Mouse (Mus musculus): Measurements from ENCODE around the gene Map3k12. TPM values are rescaled to one million over a fixed set of nuclear protein-coding genes. Genes with fewer than 3 reads are reported as not detected.

The Map3k12 gene
- polyA plus RNA-seq, 1 experiment from 2014 or later = 10.0 TPM

DNA sequence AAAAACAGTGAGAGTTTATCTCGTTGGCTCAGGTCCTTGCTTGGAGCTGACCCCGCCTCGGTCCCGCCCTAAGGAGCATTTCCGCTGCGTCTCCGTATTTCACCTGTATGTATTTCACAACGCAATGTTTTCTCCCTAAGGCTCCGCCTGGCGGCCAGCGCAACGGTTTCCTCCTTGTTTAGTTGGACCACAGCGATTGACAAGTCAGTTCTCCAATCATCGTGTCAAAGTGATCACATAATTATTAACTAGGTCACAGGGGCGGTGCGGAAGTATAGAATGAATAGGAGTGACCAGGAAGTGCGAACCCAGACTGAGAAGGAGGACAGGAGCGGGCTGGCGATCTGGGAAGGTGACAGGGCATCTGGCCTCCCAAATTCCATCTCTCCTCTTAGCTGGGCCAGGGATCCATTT is 58.0 kb downstream of the Map3k12 start, which contains the start of gene Prr13:
Gene Prr13 (plus strand): TSS at position 125 of the 414 bp plus-strand sequence.
- under 1% methylated on average over 19 of the region's 19 CpGs for WGBS (ENCODE audit: insufficient replicate concordance)
- H3K4me3 ChIP-seq (ENCODE audit: low read depth, low read length) = peak within 1 kb of the TSS; percentile 56
- no peaks in the 10 kb centered on the region for H3K9me3 ChIP-seq (replicated peaks; ENCODE audit: control insufficient read depth, low read length)
- H3K36me3 ChIP-seq (ENCODE audit: control insufficient read depth, insufficient read depth, low read length) = 0 out of 2 replicates have a peak, but pooled peaks cover 2% of the 10 kb centered on the region
- peaks cover 11% of the 10 kb centered on the region; the same call in 1 of the 2 replicates for H3K4me1 ChIP-seq (ENCODE audit: control insufficient read depth, insufficient read depth, low read length)
- peak; percentile 75 for ATAC-seq (replicated peaks; ENCODE audit: insufficient number of reproducible peaks, low FRiP score, low TSS enrichment)
- peak within 1 kb of the TSS; percentile 65 for H3K9ac ChIP-seq (ENCODE audit: low read depth, low read length)
- peak within 1 kb of the TSS; percentile 75 for H3K4me2 ChIP-seq
- no peaks in the 10 kb centered on the region for H3K27me3 ChIP-seq (ENCODE audit: control insufficient read depth, insufficient read depth, low read length)
- H3K27ac ChIP-seq (ENCODE audit: low read depth, low read length) = peak within 1 kb of the TSS; percentile 75

DNA sequence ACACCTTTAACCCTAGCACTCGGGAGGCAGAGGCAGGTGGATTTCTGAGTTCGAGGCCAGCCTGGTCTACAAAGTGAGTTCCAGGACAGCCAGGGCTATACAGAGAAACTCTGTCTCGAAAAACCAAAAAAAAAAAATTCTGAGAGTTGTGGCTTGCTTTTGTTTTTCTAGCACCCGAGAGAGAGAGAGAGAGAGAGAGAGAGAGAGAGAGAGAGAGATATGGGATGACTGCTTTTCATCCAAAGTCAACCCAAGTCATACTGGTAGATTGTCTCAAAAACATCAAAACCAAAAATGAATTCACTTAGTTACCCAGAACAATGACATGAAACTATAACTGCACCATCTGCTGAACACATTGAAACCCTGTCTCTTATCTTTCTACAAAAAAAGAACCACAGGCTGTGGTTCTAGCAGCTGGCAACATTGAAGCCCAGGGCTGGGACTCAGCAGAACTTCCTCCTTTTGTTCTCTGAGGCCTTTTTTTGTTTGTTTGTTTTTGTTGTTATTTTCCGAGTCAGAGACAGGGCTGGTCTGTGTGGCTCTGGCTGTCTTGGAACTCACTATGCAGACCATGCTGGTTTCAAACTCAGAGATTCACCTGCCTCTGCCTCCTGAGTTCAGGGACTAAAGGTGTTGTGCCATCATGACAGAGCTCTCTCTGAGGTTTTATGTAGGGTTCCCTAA is 58.7 kb downstream of the Map3k12 start:
- Histone ChIP-seq H3K4me3 (ENCODE audit: low read depth, low read length) (peak overlapping the region; percentile 56), H3K4me2 (peak overlapping the region; percentile 75), H3K9me3 (replicated peaks; ENCODE audit: control insufficient read depth, low read length) (no peaks in the 10 kb centered on the region), H3K27ac (ENCODE audit: low read depth, low read length) (peak overlapping the region; percentile 74), H3K36me3 (ENCODE audit: control insufficient read depth, insufficient read depth, low read length) (0 out of 2 replicates have a peak, but pooled peaks cover 2% of the 10 kb centered on the region), H3K9ac (ENCODE audit: low read depth, low read length) (no peak overlapping the region), H3K27me3 (ENCODE audit: control insufficient read depth, insufficient read depth, low read length) (no peaks in the 10 kb centered on the region), H3K4me1 (ENCODE audit: control insufficient read depth, insufficient read depth, low read length) (peaks cover 11% of the 10 kb centered on the region; the same call in 1 of the 2 replicates)
- 61% methylated on average over 5 of the region's 5 CpGs for WGBS (ENCODE audit: insufficient replicate concordance)
- no peak for ATAC-seq (replicated peaks; ENCODE audit: insufficient number of reproducible peaks, low FRiP score, low TSS enrichment)

DNA sequence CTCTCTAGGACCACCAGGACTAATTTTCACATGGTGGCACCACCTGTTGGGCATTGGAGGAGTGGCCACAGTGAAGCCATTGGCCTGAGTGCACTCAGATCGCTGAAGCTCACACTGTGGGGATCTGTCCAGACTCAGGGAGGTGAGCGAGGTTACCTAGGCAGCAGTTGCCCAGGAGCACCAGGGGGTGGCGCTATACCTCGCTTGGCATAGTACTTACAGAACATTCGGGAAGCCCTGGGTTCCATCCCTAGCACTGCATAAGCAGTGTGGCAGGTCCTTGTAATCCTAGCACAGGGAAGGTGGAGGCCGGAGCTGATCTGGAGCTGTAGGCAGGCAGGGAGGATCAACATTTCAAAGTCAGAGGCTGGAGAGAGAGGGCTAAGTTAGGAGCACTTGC is 60.9 kb downstream of the Map3k12 start:
- H3K4me3 ChIP-seq (ENCODE audit: low read depth, low read length) = no peak overlapping the region
- no peak for ATAC-seq (replicated peaks; ENCODE audit: insufficient number of reproducible peaks, low FRiP score, low TSS enrichment)
- H3K4me2 ChIP-seq = no peak overlapping the region
- H3K4me1 ChIP-seq (ENCODE audit: control insufficient read depth, insufficient read depth, low read length) = peaks cover 9% of the 10 kb centered on the region; the same call in 1 of the 2 replicates
- H3K9ac ChIP-seq (ENCODE audit: low read depth, low read length) = no peak overlapping the region
- no peaks in the 10 kb centered on the region for H3K9me3 ChIP-seq (replicated peaks; ENCODE audit: control insufficient read depth, low read length)
- no peak overlapping the region for H3K27ac ChIP-seq (ENCODE audit: low read depth, low read length)
- WGBS (ENCODE audit: insufficient replicate concordance) = 34% methylated on average over 6 of the region's 6 CpGs
- no peaks in the 10 kb centered on the region for H3K36me3 ChIP-seq (ENCODE audit: control insufficient read depth, insufficient read depth, low read length)
- no peaks in the 10 kb centered on the region for H3K27me3 ChIP-seq (ENCODE audit: control insufficient read depth, insufficient read depth, low read length)

DNA sequence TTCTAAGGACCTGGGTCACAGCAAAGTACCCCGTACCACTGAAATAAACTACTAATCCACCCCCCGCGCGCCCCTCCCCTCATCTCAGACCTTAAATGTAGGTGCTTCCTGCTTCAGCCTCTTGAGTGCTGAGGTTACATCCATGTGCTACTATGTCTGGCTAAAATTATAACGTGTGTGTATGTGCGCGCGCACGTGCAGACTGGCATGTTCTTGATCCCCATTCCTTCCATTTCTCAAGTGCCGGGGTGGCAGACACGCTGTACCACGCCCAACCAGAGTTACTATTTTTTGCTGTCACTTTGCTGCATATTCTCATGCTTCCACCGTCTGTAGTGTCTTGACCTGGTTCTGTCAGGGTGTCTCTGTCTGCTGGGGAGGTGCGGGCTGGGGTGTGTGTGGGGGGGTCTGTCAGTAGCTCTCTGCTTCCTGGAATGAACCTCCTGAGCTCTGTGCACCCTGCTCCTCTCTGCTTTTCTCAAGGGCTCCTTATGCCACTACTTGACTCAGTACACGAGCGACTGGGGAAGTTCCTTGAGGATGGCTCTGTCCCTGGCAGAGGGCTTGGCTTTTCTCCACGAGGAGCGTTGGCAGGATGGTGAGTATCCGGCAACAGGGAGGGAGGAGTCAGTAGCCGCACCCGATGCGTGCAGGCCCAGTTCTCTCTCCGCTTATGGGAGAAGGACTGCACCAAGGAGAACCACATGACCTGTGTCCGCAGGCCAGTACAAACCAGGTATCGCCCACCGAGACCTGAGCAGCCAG is 65.0 kb downstream of the Map3k12 start:
- H3K4me2 ChIP-seq = no peak overlapping the region
- no peaks in the 10 kb centered on the region for H3K27me3 ChIP-seq (ENCODE audit: control insufficient read depth, insufficient read depth, low read length)
- H3K9me3 ChIP-seq (replicated peaks; ENCODE audit: control insufficient read depth, low read length) = no peaks in the 10 kb centered on the region
- WGBS (ENCODE audit: insufficient replicate concordance) = 75% methylated on average over 26 of the region's 26 CpGs
- H3K9ac ChIP-seq (ENCODE audit: low read depth, low read length) = no peak overlapping the region
- no peaks in the 10 kb centered on the region for H3K4me1 ChIP-seq (ENCODE audit: control insufficient read depth, insufficient read depth, low read length)
- ATAC-seq (replicated peaks; ENCODE audit: insufficient number of reproducible peaks, low FRiP score, low TSS enrichment) = no peak
- H3K27ac ChIP-seq (ENCODE audit: low read depth, low read length) = no peak overlapping the region
- H3K36me3 ChIP-seq (ENCODE audit: control insufficient read depth, insufficient read depth, low read length) = no peaks in the 10 kb centered on the region
- H3K4me3 ChIP-seq (ENCODE audit: low read depth, low read length) = no peak overlapping the region

DNA sequence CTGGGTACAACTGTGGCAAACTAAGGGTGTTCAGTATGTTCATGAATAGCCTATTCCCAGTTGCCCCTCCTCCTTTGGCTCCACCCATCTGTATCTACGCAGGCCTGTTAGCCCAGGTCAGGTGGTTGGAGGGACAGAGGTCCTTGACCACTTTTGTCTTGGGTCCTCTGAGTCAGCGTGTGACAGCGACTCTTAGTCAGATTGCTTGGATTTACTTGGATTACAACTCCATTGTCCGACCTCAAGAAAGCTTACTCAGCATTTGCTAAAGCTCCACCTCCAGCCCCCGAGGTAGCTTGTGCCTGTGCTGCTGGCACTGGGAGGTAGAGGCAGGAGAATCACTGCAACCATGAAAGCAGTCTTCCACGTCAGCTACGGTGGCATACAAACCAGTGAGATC is 65.9 kb downstream of the Map3k12 start:
- Histone ChIP-seq H3K4me2 (no peak overlapping the region), H3K4me1 (ENCODE audit: control insufficient read depth, insufficient read depth, low read length) (peaks cover 6% of the 10 kb centered on the region), H3K36me3 (ENCODE audit: control insufficient read depth, insufficient read depth, low read length) (no peaks in the 10 kb centered on the region), H3K27ac (ENCODE audit: low read depth, low read length) (no peak overlapping the region), H3K27me3 (ENCODE audit: control insufficient read depth, insufficient read depth, low read length) (no peaks in the 10 kb centered on the region), H3K9ac (ENCODE audit: low read depth, low read length) (no peak overlapping the region), H3K9me3 (replicated peaks; ENCODE audit: control insufficient read depth, low read length) (no peaks in the 10 kb centered on the region), H3K4me3 (ENCODE audit: low read depth, low read length) (no peak overlapping the region)
- ATAC-seq (replicated peaks; ENCODE audit: insufficient number of reproducible peaks, low FRiP score, low TSS enrichment) = no peak
- 40% methylated on average over 7 of the region's 7 CpGs for WGBS (ENCODE audit: insufficient replicate concordance)

DNA sequence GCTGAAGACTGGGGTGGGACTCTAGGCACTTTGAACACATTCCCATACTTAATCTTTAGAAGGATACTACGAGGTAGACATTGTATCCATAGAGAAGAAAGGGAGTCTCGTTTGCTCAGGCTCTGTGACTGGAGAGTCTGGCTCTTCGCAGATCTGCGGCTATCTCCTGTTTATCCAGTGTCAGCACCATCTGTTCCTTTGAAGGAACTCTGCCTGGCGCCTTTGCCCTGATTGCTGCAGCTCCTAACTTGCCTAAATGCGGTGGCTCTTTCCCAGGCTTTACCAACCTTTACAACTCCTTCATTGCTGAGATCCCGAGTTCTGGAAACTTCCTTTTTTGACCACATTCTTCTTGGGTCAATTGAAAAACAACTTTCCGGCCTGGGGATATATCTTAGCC is 67.5 kb downstream of the Map3k12 start:
- no peak overlapping the region for H3K4me3 ChIP-seq (ENCODE audit: low read depth, low read length)
- H3K27me3 ChIP-seq (ENCODE audit: control insufficient read depth, insufficient read depth, low read length) = no peaks in the 10 kb centered on the region
- no peak overlapping the region for H3K9ac ChIP-seq (ENCODE audit: low read depth, low read length)
- no peak for ATAC-seq (replicated peaks; ENCODE audit: insufficient number of reproducible peaks, low FRiP score, low TSS enrichment)
- H3K27ac ChIP-seq (ENCODE audit: low read depth, low read length) = no peak overlapping the region
- no peaks in the 10 kb centered on the region for H3K36me3 ChIP-seq (ENCODE audit: control insufficient read depth, insufficient read depth, low read length)
- H3K9me3 ChIP-seq (replicated peaks; ENCODE audit: control insufficient read depth, low read length) = no peaks in the 10 kb centered on the region
- WGBS (ENCODE audit: insufficient replicate concordance) = 33% methylated on average over 8 of the region's 8 CpGs
- H3K4me1 ChIP-seq (ENCODE audit: control insufficient read depth, insufficient read depth, low read length) = peaks cover 7% of the 10 kb centered on the region
- H3K4me2 ChIP-seq = no peak overlapping the region

Other genes with a start within 250 kb of the Map3k12 start
- gene Gm9918, start 246.5 kb downstream of the Map3k12 start, polyA plus RNA-seq (2014; fragmentation: Nextera tagmentation; extraction: Ambion mirVana) = 0.07 TPM in 1 of 2 replicates, not detected in the other
- 44.4 and 45.3 TPM in 2 replicates for gene Mfsd5, start 237.6 kb downstream of the Map3k12 start, polyA plus RNA-seq (2014; fragmentation: Nextera tagmentation; extraction: Ambion mirVana)
- 20.0 and 23.8 TPM in 2 replicates for gene Espl1, start 220.8 kb downstream of the Map3k12 start, polyA plus RNA-seq (2014; fragmentation: Nextera tagmentation; extraction: Ambion mirVana)
- 307 and 350 TPM in 2 replicates for gene Pfdn5, start 190.9 kb downstream of the Map3k12 start, polyA plus RNA-seq (2014; fragmentation: Nextera tagmentation; extraction: Ambion mirVana)
- 72.7 and 77.8 TPM in 2 replicates for gene Myg1, start 185.4 kb downstream of the Map3k12 start, polyA plus RNA-seq (2014; fragmentation: Nextera tagmentation; extraction: Ambion mirVana)
- 62.9 and 64.9 TPM in 2 replicates for gene Aaas, start 166.3 kb downstream of the Map3k12 start, polyA plus RNA-seq (2014; fragmentation: Nextera tagmentation; extraction: Ambion mirVana)
- 0.20 and 0.52 TPM in 2 replicates for gene Sp7, start 149.9 kb downstream of the Map3k12 start, polyA plus RNA-seq (2014; fragmentation: Nextera tagmentation; extraction: Ambion mirVana)
- gene Sp1, start 110.9 kb downstream of the Map3k12 start, polyA plus RNA-seq (2014; fragmentation: Nextera tagmentation; extraction: Ambion mirVana) = 7.5 and 8.1 TPM in 2 replicates
- gene Amhr2, start 71.7 kb downstream of the Map3k12 start, polyA plus RNA-seq (2014; fragmentation: Nextera tagmentation; extraction: Ambion mirVana) = 0.93 and 1.2 TPM in 2 replicates
- gene Prr13, start 58.0 kb downstream of the Map3k12 start, polyA plus RNA-seq (2014; fragmentation: Nextera tagmentation; extraction: Ambion mirVana) = 124 and 139 TPM in 2 replicates
- 187 and 213 TPM in 2 replicates for gene Pcbp2, start 46.5 kb downstream of the Map3k12 start, polyA plus RNA-seq (2014; fragmentation: Nextera tagmentation; extraction: Ambion mirVana)
- 2.7 TPM in 1 of 2 replicates, not detected in the other for gene Gm10337, start 13.3 kb downstream of the Map3k12 start, polyA plus RNA-seq (2014; fragmentation: Nextera tagmentation; extraction: Ambion mirVana)
- 97.7 and 108 TPM in 2 replicates for gene Tarbp2, start 1.1 kb upstream of the Map3k12 start, polyA plus RNA-seq (2014; fragmentation: Nextera tagmentation; extraction: Ambion mirVana)
- gene Npff, start 7.9 kb upstream of the Map3k12 start, polyA plus RNA-seq (2014; fragmentation: Nextera tagmentation; extraction: Ambion mirVana) = 0.68 and 1.2 TPM in 2 replicates
- not detected in 2 replicates for gene Gm28047, start 108.0 kb upstream of the Map3k12 start, polyA plus RNA-seq (2014; fragmentation: Nextera tagmentation; extraction: Ambion mirVana)
- 18.8 and 22.1 TPM in 2 replicates for gene Atf7, start 108.4 kb upstream of the Map3k12 start, polyA plus RNA-seq (2014; fragmentation: Nextera tagmentation; extraction: Ambion mirVana)
- gene Atp5g2, start 155.3 kb upstream of the Map3k12 start, polyA plus RNA-seq (2014; fragmentation: Nextera tagmentation; extraction: Ambion mirVana) = 76.3 and 82.0 TPM in 2 replicates
- 33.7 and 47.8 TPM in 2 replicates for gene Calcoco1, start 205.1 kb upstream of the Map3k12 start, polyA plus RNA-seq (2014; fragmentation: Nextera tagmentation; extraction: Ambion mirVana)